Mouse (Mus musculus): ENCODE measurements around the gene Kl. TPM values are rescaled to one million over a fixed set of nuclear protein-coding genes. Genes with fewer than 3 reads are reported as not detected.

Gene Kl
- polyA plus RNA-seq, 1 experiment, result 0.62 TPM

DNA sequence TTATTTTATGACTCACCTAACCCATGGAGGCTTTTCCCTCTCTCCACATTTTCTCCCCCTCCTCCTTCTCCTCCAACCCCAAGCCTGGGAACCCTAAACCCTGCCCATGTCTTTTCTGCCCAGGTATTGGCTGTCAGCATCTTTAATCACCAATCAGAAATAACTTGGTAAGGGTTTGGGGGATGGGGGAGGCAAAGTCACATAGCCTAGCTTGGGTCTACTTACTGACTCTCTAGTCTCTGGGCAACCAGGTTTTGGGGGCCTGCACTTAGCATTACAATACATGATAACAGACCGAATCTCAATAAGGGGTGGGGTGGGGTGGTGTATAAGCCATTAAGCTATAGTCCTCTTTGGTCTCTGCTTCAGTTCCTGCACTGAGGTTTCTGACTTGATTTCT is 10.3 kb downstream of the Kl start:
- TF ChIP-seq CTCF (IDR thresholded peaks at IDR 0.05; ENCODE audit: control insufficient read depth, insufficient read depth, insufficient replicate concordance, low read depth, low read length) (no peak), POLR2A (IDR thresholded peaks at IDR 0.05; ENCODE audit: control insufficient read depth, low read depth, low read length) (no peak)
- H3K36me3 ChIP-seq (ENCODE audit: control insufficient read depth, insufficient read depth, low read length), result no peaks in the 10 kb centered on the region
- H3K27ac ChIP-seq (ENCODE audit: control insufficient read depth, insufficient read depth, low read depth, low read length), result no peak overlapping the region
- no peaks in the 10 kb centered on the region for H3K4me1 ChIP-seq (ENCODE audit: control insufficient read depth, insufficient read depth, low read length)
- H3K4me3 ChIP-seq (ENCODE audit: control insufficient read depth, low read depth, low read length), result no peak overlapping the region
- no peaks in the 10 kb centered on the region for H3K27me3 ChIP-seq (ENCODE audit: control insufficient read depth, insufficient read depth, low read length)

DNA sequence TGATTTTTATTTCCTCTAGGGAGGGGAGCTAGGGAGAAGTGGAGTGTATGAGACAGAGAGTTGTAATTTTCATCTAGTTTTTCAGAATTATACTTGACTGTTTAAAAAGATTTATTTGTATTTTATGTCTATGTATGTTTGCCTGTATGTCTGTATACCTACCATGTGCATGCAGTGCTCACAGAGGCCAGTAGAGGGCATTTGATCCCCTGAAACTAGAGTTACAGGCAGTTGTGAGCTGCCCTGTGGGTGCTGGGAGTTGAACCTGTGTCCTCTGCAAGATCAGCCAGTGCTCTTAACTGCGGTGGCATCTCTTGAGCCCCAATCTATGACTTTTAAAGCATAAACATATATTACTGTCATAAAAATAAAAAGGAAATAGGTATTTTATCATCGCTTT is 15.5 kb downstream of the Kl start:
- Histone ChIP-seq H3K4me1 (ENCODE audit: control insufficient read depth, insufficient read depth, low read length) (no peaks in the 10 kb centered on the region), H3K27me3 (ENCODE audit: control insufficient read depth, insufficient read depth, low read length) (no peaks in the 10 kb centered on the region), H3K4me3 (ENCODE audit: control insufficient read depth, low read depth, low read length) (no peak overlapping the region), H3K27ac (ENCODE audit: control insufficient read depth, insufficient read depth, low read depth, low read length) (no peak overlapping the region), H3K36me3 (ENCODE audit: control insufficient read depth, insufficient read depth, low read length) (no peaks in the 10 kb centered on the region)
- TF ChIP-seq POLR2A (IDR thresholded peaks at IDR 0.05; ENCODE audit: control insufficient read depth, low read depth, low read length) (no peak), CTCF (IDR thresholded peaks at IDR 0.05; ENCODE audit: control insufficient read depth, insufficient read depth, insufficient replicate concordance, low read depth, low read length) (no peak)

DNA sequence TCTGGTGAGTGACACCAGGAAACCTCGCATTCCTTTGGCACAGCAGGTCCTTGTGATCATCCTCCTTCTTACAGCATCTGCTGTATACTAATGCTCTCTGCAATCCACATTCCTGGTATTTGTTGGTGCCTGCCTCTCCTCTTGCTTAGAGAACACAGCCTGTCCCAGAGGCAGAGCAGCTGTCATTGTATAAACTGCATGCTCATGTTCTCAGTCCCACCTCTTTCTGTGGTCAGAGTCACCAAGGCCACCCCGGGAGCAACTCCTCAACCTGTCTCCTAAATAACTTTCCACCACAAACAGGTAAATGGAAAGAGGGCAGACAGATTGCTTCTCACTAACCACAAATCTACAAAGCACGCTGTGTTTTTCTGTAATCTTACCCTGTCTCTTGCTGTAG is 18.1 kb downstream of the Kl start:
- no peak for TF ChIP-seq POLR2A (IDR thresholded peaks at IDR 0.05; ENCODE audit: control insufficient read depth, low read depth, low read length)
- no peak for TF ChIP-seq CTCF (IDR thresholded peaks at IDR 0.05; ENCODE audit: control insufficient read depth, insufficient read depth, insufficient replicate concordance, low read depth, low read length)
- Histone ChIP-seq H3K4me1 (ENCODE audit: control insufficient read depth, insufficient read depth, low read length) (no peaks in the 10 kb centered on the region), H3K27me3 (ENCODE audit: control insufficient read depth, insufficient read depth, low read length) (no peaks in the 10 kb centered on the region), H3K36me3 (ENCODE audit: control insufficient read depth, insufficient read depth, low read length) (no peaks in the 10 kb centered on the region), H3K4me3 (ENCODE audit: control insufficient read depth, low read depth, low read length) (no peak overlapping the region), H3K27ac (ENCODE audit: control insufficient read depth, insufficient read depth, low read depth, low read length) (no peak overlapping the region)

GRCm38 (mm10) chr5:150971126-150971525 is 18.7 kb downstream of the Kl start:
- H3K36me3 ChIP-seq (ENCODE audit: control insufficient read depth, insufficient read depth, low read length), result no peaks in the 10 kb centered on the region
- no peaks in the 10 kb centered on the region for H3K4me1 ChIP-seq (ENCODE audit: control insufficient read depth, insufficient read depth, low read length)
- H3K27ac ChIP-seq (ENCODE audit: control insufficient read depth, insufficient read depth, low read depth, low read length), result no peak overlapping the region
- no peak overlapping the region for H3K4me3 ChIP-seq (ENCODE audit: control insufficient read depth, low read depth, low read length)
- H3K27me3 ChIP-seq (ENCODE audit: control insufficient read depth, insufficient read depth, low read length), result no peaks in the 10 kb centered on the region
- no peak for TF ChIP-seq CTCF (IDR thresholded peaks at IDR 0.05; ENCODE audit: control insufficient read depth, insufficient read depth, insufficient replicate concordance, low read depth, low read length)
- TF ChIP-seq POLR2A (IDR thresholded peaks at IDR 0.05; ENCODE audit: control insufficient read depth, low read depth, low read length), result no peak

- Histone ChIP-seq H3K4me3 (ENCODE audit: control insufficient read depth, low read depth, low read length) (no peak overlapping the region), H3K27me3 (ENCODE audit: control insufficient read depth, insufficient read depth, low read length) (no peaks in the 10 kb centered on the region), H3K27ac (ENCODE audit: control insufficient read depth, insufficient read depth, low read depth, low read length) (no peak overlapping the region), H3K36me3 (ENCODE audit: control insufficient read depth, insufficient read depth, low read length) (no peaks in the 10 kb centered on the region), H3K4me1 (ENCODE audit: control insufficient read depth, insufficient read depth, low read length) (no peaks in the 10 kb centered on the region)
- TF ChIP-seq POLR2A (IDR thresholded peaks at IDR 0.05; ENCODE audit: control insufficient read depth, low read depth, low read length) (no peak), CTCF (IDR thresholded peaks at IDR 0.05; ENCODE audit: control insufficient read depth, insufficient read depth, insufficient replicate concordance, low read depth, low read length) (no peak)
Observed at GRCm38 (mm10) chr5:150974226-150974625, 21.8 kb downstream of the Kl start.

- Histone ChIP-seq H3K4me3 (ENCODE audit: control insufficient read depth, low read depth, low read length) (no peak overlapping the region), H3K4me1 (ENCODE audit: control insufficient read depth, insufficient read depth, low read length) (peaks cover 3% of the 10 kb centered on the region), H3K27me3 (ENCODE audit: control insufficient read depth, insufficient read depth, low read length) (no peaks in the 10 kb centered on the region), H3K36me3 (ENCODE audit: control insufficient read depth, insufficient read depth, low read length) (no peaks in the 10 kb centered on the region), H3K27ac (ENCODE audit: control insufficient read depth, insufficient read depth, low read depth, low read length) (no peak overlapping the region)
- no peak for TF ChIP-seq CTCF (IDR thresholded peaks at IDR 0.05; ENCODE audit: control insufficient read depth, insufficient read depth, insufficient replicate concordance, low read depth, low read length)
- no peak for TF ChIP-seq POLR2A (IDR thresholded peaks at IDR 0.05; ENCODE audit: control insufficient read depth, low read depth, low read length)
Observed at GRCm38 (mm10) chr5:150977383-150977958, 25.1 kb downstream of the Kl start.

GRCm38 (mm10) chr5:150979341-150980136 is 27.1 kb downstream of the Kl start:
- H3K4me1 ChIP-seq (ENCODE audit: control insufficient read depth, insufficient read depth, low read length), result peaks cover 6% of the 10 kb centered on the region
- no peaks in the 10 kb centered on the region for H3K36me3 ChIP-seq (ENCODE audit: control insufficient read depth, insufficient read depth, low read length)
- H3K4me3 ChIP-seq (ENCODE audit: control insufficient read depth, low read depth, low read length), result no peak overlapping the region
- no peak overlapping the region for H3K27ac ChIP-seq (ENCODE audit: control insufficient read depth, insufficient read depth, low read depth, low read length)
- H3K27me3 ChIP-seq (ENCODE audit: control insufficient read depth, insufficient read depth, low read length), result no peaks in the 10 kb centered on the region
- TF ChIP-seq CTCF (IDR thresholded peaks at IDR 0.05; ENCODE audit: control insufficient read depth, insufficient read depth, insufficient replicate concordance, low read depth, low read length), result no peak
- no peak for TF ChIP-seq POLR2A (IDR thresholded peaks at IDR 0.05; ENCODE audit: control insufficient read depth, low read depth, low read length)
